Mouse (Mus musculus): ENCODE data around the gene Mrpl1. TPM values are rescaled to one million over a fixed set of nuclear protein-coding genes. Genes with fewer than 3 reads are reported as not detected.
A peak's percentile ranks its signal among the peaks of the same experiment; 100 is the strongest.

Mrpl1 gene
- total and polyA plus RNA-seq, 3 experiments: 3.1 to 50.9 (median 42.5) TPM

- Histone ChIP-seq H3K4me3 (ENCODE audit: low read depth, low read length) (no peak overlapping the region), H3K9me3 (replicated peaks) (no peaks in the 10 kb centered on the region), H3K27me3 (ENCODE audit: insufficient read depth, low read length) (no peaks in the 10 kb centered on the region), H3K36me3 (replicated peaks) (no peaks in the 10 kb centered on the region), H3K4me1 (ENCODE audit: insufficient read depth, low read depth, low read length) (peaks cover 27% of the 10 kb centered on the region)
- no peak for DNase-seq (ENCODE audit: low spot score)
- no peak for ATAC-seq (ENCODE audit: extremely low read depth, insufficient number of reproducible peaks, low FRiP score, poor library complexity, severe bottlenecking)
- TF ChIP-seq GATA1 (IDR thresholded peaks at IDR 0.05; ENCODE audit: borderline replicate concordance, low read length) (no peak), CTCF (IDR thresholded peaks at IDR 0.05; ENCODE audit: low read depth, low read length) (no peak), POLR2AphosphoS5 (IDR thresholded peaks at IDR 0.05; ENCODE audit: insufficient replicate concordance, low read depth, low read length) (no peak)
Measured at GRCm38 (mm10) chr5:96198271-96198670, 11.0 kb upstream of the Mrpl1 start.

DNA sequence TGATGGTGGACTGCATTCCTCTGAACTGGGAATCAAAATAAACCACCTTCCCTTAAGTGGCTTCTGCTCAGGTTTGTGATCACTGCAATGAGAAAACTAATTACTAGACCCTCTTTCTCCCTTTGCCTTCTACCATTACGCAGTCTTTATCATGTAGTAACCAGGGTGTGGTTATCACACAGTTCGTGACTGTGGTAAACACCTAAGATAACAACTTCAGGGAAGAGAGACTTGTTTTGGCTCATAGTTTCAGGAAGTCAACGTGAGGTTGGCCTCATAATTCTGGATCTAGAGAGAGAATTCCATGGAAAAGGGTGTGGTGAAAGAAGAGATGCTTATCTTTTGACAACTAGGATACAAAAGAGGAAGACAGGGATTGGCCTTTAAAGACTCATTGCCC is 9.0 kb upstream of the Mrpl1 start:
- Histone ChIP-seq H3K27me3 (ENCODE audit: insufficient read depth, low read length) (no peaks in the 10 kb centered on the region), H3K9me3 (replicated peaks) (no peaks in the 10 kb centered on the region), H3K36me3 (replicated peaks) (no peaks in the 10 kb centered on the region), H3K4me3 (ENCODE audit: low read depth, low read length) (no peak overlapping the region), H3K4me1 (ENCODE audit: insufficient read depth, low read depth, low read length) (peaks cover 30% of the 10 kb centered on the region)
- ATAC-seq (ENCODE audit: extremely low read depth, insufficient number of reproducible peaks, low FRiP score, poor library complexity, severe bottlenecking) (no peak), DNase-seq (ENCODE audit: low spot score) (no peak)
- no peak for TF ChIP-seq TAL1 (conservative IDR thresholded peaks at IDR 0.05; ENCODE audit: low read depth, low read length)

GRCm38 (mm10) chr5:96201462-96202154 is 7.7 kb upstream of the Mrpl1 start:
- no peaks in the 10 kb centered on the region for H3K36me3 ChIP-seq (replicated peaks)
- H3K27me3 ChIP-seq (ENCODE audit: insufficient read depth, low read length): no peaks in the 10 kb centered on the region
- ATAC-seq (ENCODE audit: extremely low read depth, insufficient number of reproducible peaks, low FRiP score, poor library complexity, severe bottlenecking): peak; percentile 76
- peaks cover 30% of the 10 kb centered on the region for H3K4me1 ChIP-seq (ENCODE audit: insufficient read depth, low read depth, low read length)
- TF ChIP-seq CTCF (IDR thresholded peaks at IDR 0.05; ENCODE audit: low read depth, low read length): no peak
- TF ChIP-seq TAL1 (conservative IDR thresholded peaks at IDR 0.05; ENCODE audit: low read depth, low read length): peak; percentile 48
- H3K9me3 ChIP-seq (replicated peaks): no peaks in the 10 kb centered on the region
- no peak overlapping the region; the same call in 1 of the 2 replicates for H3K4me3 ChIP-seq (ENCODE audit: low read depth, low read length)
- DNase-seq (ENCODE audit: low spot score): peak; percentile 29

DNA sequence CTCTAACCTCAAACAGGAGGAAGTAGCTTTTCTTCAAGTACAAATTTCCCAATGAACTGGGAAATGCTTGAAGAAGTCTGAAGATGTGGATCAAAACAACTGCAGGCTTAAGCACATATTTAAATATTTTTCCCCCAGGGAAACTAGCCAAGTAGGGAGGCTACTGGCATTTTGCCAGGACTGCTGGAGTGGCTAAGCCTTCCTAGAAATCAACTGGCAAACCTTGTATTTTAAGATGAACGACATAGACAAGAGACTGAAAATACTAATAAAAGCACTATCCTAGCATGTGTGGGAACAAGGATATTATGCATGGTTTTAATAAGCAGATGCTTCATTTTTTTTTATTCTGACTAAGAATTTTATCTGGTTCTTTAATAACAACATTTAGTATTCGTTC is 2.4 kb upstream of the Mrpl1 start:
- no peak overlapping the region for H3K4me3 ChIP-seq (ENCODE audit: low read depth, low read length)
- H3K27me3 ChIP-seq (ENCODE audit: insufficient read depth, low read length): no peaks in the 10 kb centered on the region
- H3K9me3 ChIP-seq (replicated peaks): no peaks in the 10 kb centered on the region
- H3K36me3 ChIP-seq (replicated peaks): peaks cover 4% of the 10 kb centered on the region
- no peak for TF ChIP-seq GATA2 (IDR thresholded peaks at IDR 0.05; ENCODE audit: borderline replicate concordance, low read depth, low read length)
- TF ChIP-seq POLR2AphosphoS5 (IDR thresholded peaks at IDR 0.05; ENCODE audit: insufficient replicate concordance, low read depth, low read length): no peak
- no peak for TF ChIP-seq CTCF (IDR thresholded peaks at IDR 0.05; ENCODE audit: low read depth, low read length)
- no peak for TF ChIP-seq TAL1 (conservative IDR thresholded peaks at IDR 0.05; ENCODE audit: low read depth, low read length)
- no peak for TF ChIP-seq GATA1 (IDR thresholded peaks at IDR 0.05; ENCODE audit: borderline replicate concordance, low read length)
- ATAC-seq (ENCODE audit: extremely low read depth, insufficient number of reproducible peaks, low FRiP score, poor library complexity, severe bottlenecking) (no peak), DNase-seq (ENCODE audit: low spot score) (no peak)
- H3K4me1 ChIP-seq (ENCODE audit: insufficient read depth, low read depth, low read length): peaks cover 34% of the 10 kb centered on the region

- Histone ChIP-seq H3K27me3 (ENCODE audit: insufficient read depth, low read length) (no peaks in the 10 kb centered on the region), H3K36me3 (replicated peaks) (peaks cover 6% of the 10 kb centered on the region), H3K4me3 (ENCODE audit: low read depth, low read length) (no peak overlapping the region), H3K4me1 (ENCODE audit: insufficient read depth, low read depth, low read length) (peaks cover 29% of the 10 kb centered on the region), H3K9me3 (replicated peaks) (no peaks in the 10 kb centered on the region)
- TF ChIP-seq POLR2AphosphoS5 (IDR thresholded peaks at IDR 0.05; ENCODE audit: insufficient replicate concordance, low read depth, low read length) (no peak), TAL1 (conservative IDR thresholded peaks at IDR 0.05; ENCODE audit: low read depth, low read length) (no peak), GATA1 (IDR thresholded peaks at IDR 0.05; ENCODE audit: borderline replicate concordance, low read length) (no peak), CTCF (IDR thresholded peaks at IDR 0.05; ENCODE audit: low read depth, low read length) (no peak), GATA2 (IDR thresholded peaks at IDR 0.05; ENCODE audit: borderline replicate concordance, low read depth, low read length) (no peak)
- no peak for DNase-seq (ENCODE audit: low spot score)
- no peak for ATAC-seq (ENCODE audit: extremely low read depth, insufficient number of reproducible peaks, low FRiP score, poor library complexity, severe bottlenecking)
Measured at GRCm38 (mm10) chr5:96207531-96207930, 1.8 kb upstream of the Mrpl1 start.

GRCm38 (mm10) chr5:96208543-96208942 is 750 bp upstream of the Mrpl1 start:
- no peak for TF ChIP-seq POLR2AphosphoS5 (IDR thresholded peaks at IDR 0.05; ENCODE audit: insufficient replicate concordance, low read depth, low read length)
- TF ChIP-seq GATA1 (IDR thresholded peaks at IDR 0.05; ENCODE audit: borderline replicate concordance, low read length): no peak
- no peak for TF ChIP-seq CTCF (IDR thresholded peaks at IDR 0.05; ENCODE audit: low read depth, low read length)
- peaks cover 29% of the 10 kb centered on the region for H3K4me1 ChIP-seq (ENCODE audit: insufficient read depth, low read depth, low read length)
- no peaks in the 10 kb centered on the region for H3K27me3 ChIP-seq (ENCODE audit: insufficient read depth, low read length)
- no peaks in the 10 kb centered on the region for H3K9me3 ChIP-seq (replicated peaks)
- H3K4me3 ChIP-seq (ENCODE audit: low read depth, low read length): no peak overlapping the region; the same call in 1 of the 2 replicates
- peaks cover 13% of the 10 kb centered on the region for H3K36me3 ChIP-seq (replicated peaks)
- DNase-seq (ENCODE audit: low spot score) (no peak), ATAC-seq (ENCODE audit: extremely low read depth, insufficient number of reproducible peaks, low FRiP score, poor library complexity, severe bottlenecking) (no peak)
